Mouse (Mus musculus) MEL (cell line): ENCODE results near the gene Iscu. TPM values are rescaled to one million over a fixed set of nuclear protein-coding genes. Genes with fewer than 3 reads are reported as not detected.
A peak's percentile ranks its signal among the peaks of the same experiment; 100 is the strongest.

Experiments used
- DNase-seq: peaks from one replicate; pipeline ENCODE4 v3.0.0; 2011; ENCODE audit warnings: low read depth, low spot score
- H3K27ac ChIP-seq: 2 replicates; pipeline ENCODE4 v1.5.1; 2012; ENCODE audit warnings: low read depth, mild to moderate bottlenecking, control low read depth, low read length, moderate library complexity; ENCODE audit not compliant: control insufficient read depth
- H3K27me3 ChIP-seq, 2 experiments: fragments of 150-350 bp in 1 of 2; sonication (generic) in 1 of 2; 2 replicates each; pipeline ENCODE4 v1.6.1; 2012; ENCODE audit warnings: low read length in 2 of 2, mild to moderate bottlenecking in 2 of 2, improper control_type of control experiment in 1 of 2, moderate library complexity in 1 of 2; ENCODE audit not compliant: insufficient read depth in 2 of 2, control insufficient read depth in 1 of 2
- H3K36me3 ChIP-seq, 2 experiments: 2 replicates each; pipeline ENCODE4 v1.6.1; 2012 to 2014; ENCODE audit warnings: low read length in 2 of 2, improper control_type of control experiment in 1 of 2, inconsistent platforms in 1 of 2, mild to moderate bottlenecking in 1 of 2; ENCODE audit not compliant: insufficient read depth in 2 of 2, control insufficient read depth in 1 of 2
- H3K4me1 ChIP-seq, 2 experiments: fragments of 150-350 bp in 1 of 2; sonication (generic) in 1 of 2; 2 replicates each; pipeline ENCODE4 v1.6.1; 2012; ENCODE audit warnings: low read length in 2 of 2, improper control_type of control experiment in 1 of 2, mild to moderate bottlenecking in 1 of 2; ENCODE audit not compliant: insufficient read depth in 2 of 2, control insufficient read depth in 1 of 2
- H3K4me3 ChIP-seq, 2 experiments: fragments of 150-350 bp in 1 of 2; sonication (generic) in 1 of 2; 2 replicates each; pipeline ENCODE4 v1.5.1; 2012; ENCODE audit warnings: low read depth in 2 of 2, low read length in 2 of 2, mild to moderate bottlenecking in 2 of 2, moderate library complexity in 2 of 2, control low read depth in 1 of 2, improper control_type of control experiment in 1 of 2; ENCODE audit not compliant: control insufficient read depth in 1 of 2, insufficient read depth in 1 of 2
- H3K79me2 ChIP-seq: 2 replicates; pipeline ENCODE4 v1.6.1; 2012; ENCODE audit warnings: mild to moderate bottlenecking, low read length, moderate library complexity; ENCODE audit not compliant: control insufficient read depth, poor library complexity, insufficient read depth
- H3K9ac ChIP-seq: 2 replicates; pipeline ENCODE4 v1.6.1; 2012; ENCODE audit warnings: low read depth, mild to moderate bottlenecking, control low read depth, low read length, moderate library complexity; ENCODE audit not compliant: control insufficient read depth, poor library complexity, severe bottlenecking
- H3K9me3 ChIP-seq: fragments of 150-350 bp; sonication (generic); replicated peaks from 2 replicates; pipeline ENCODE4 v1.6.1; 2012; ENCODE audit warnings: mild to moderate bottlenecking, low read length, improper control_type of control experiment, moderate library complexity; ENCODE audit not compliant: insufficient read depth
- BHLHE40 ChIP-seq: IDR thresholded peaks from 2 replicates; pipeline ENCODE4 v1.6.1; 2012; ENCODE audit warnings: low read depth, mild to moderate bottlenecking, inconsistent platforms, low read length, improper control_type of control experiment, borderline replicate concordance
- E2F4 ChIP-seq: IDR thresholded peaks from 2 replicates; pipeline ENCODE4 v1.6.1; 2011; ENCODE audit warnings: low read depth, low read length, improper control_type of control experiment, borderline replicate concordance
- ELF1 ChIP-seq: IDR thresholded peaks from 2 replicates; pipeline ENCODE4 v1.6.1; 2014; ENCODE audit warnings: low read depth, mild to moderate bottlenecking, inconsistent platforms, low read length, improper control_type of control experiment, moderate library complexity
- KAT2A ChIP-seq: conservative IDR thresholded peaks from 2 replicates; pipeline ENCODE4 v1.6.1; 2012; ENCODE audit warnings: low read depth, low read length, improper control_type of control experiment, inconsistent platforms
- MYC ChIP-seq: IDR thresholded peaks from 2 replicates; pipeline ENCODE4 v1.6.1; 2011; ENCODE audit warnings: low read depth, mild to moderate bottlenecking, low read length, improper control_type of control experiment, moderate library complexity
- NELFE ChIP-seq: IDR thresholded peaks from 2 replicates; pipeline ENCODE4 v1.6.1; 2011; ENCODE audit warnings: low read depth, low read length, improper control_type of control experiment
- NRF1 ChIP-seq: IDR thresholded peaks from 2 replicates; pipeline ENCODE4 v1.6.1; 2014; ENCODE audit warnings: low read depth, mild to moderate bottlenecking, inconsistent platforms, low read length, improper control_type of control experiment, moderate library complexity; ENCODE audit not compliant: poor library complexity, insufficient read depth, severe bottlenecking
- POLR2AphosphoS2 ChIP-seq: IDR thresholded peaks from 2 replicates; pipeline ENCODE4 v1.6.1; 2011; ENCODE audit warnings: low read length, improper control_type of control experiment
- POLR2AphosphoS5 ChIP-seq: IDR thresholded peaks from 2 replicates; pipeline ENCODE4 v1.6.1; 2012; ENCODE audit warnings: low read depth, borderline replicate concordance, mild to moderate bottlenecking, inconsistent platforms, low read length, moderate library complexity, mixed read lengths
- TAL1 ChIP-seq: IDR thresholded peaks from 2 replicates; pipeline ENCODE4 v1.6.1; 2012; ENCODE audit warnings: mild to moderate bottlenecking, inconsistent platforms, low read length, moderate library complexity, mixed read lengths
- UBTF ChIP-seq: IDR thresholded peaks from 2 replicates; pipeline ENCODE4 v1.6.1; 2012; ENCODE audit warnings: low read depth, mild to moderate bottlenecking, inconsistent platforms, low read length, improper control_type of control experiment, moderate library complexity, borderline replicate concordance; ENCODE audit not compliant: insufficient read depth
- USF1 ChIP-seq: IDR thresholded peaks from 2 replicates; pipeline ENCODE4 v1.6.1; 2014; ENCODE audit warnings: low read depth, mild to moderate bottlenecking, inconsistent platforms, low read length, improper control_type of control experiment, moderate library complexity
- polyA plus RNA-seq, 2 experiments: library from polyadenylated mRNA; stranded (reverse) in 1 of 2; unstranded in 1 of 2; fragments of >175 nt in 1 of 2; fragments of >200 nt in 1 of 2; gene quantifications; 2 replicates each; pipeline versions ENCODE4 v1.2.1 to v1.2.4; 2012; ENCODE audit warnings: low replicate concordance in 2 of 2, low read depth in 1 of 2; ENCODE audit not compliant: insufficient read length in 2 of 2, insufficient read depth in 1 of 2, missing spikeins in 1 of 2
- total RNA-seq: library from RNA; depleted of rRNA; stranded (reverse); fragments of 300-350 nt; gene quantifications from 2 replicates; pipeline ENCODE4 v1.2.3, GENCODE M21; 2012

Iscu gene
- total and polyA plus RNA-seq, 3 experiments = 95.7 to 150 TPM; not detected in 1

DNA sequence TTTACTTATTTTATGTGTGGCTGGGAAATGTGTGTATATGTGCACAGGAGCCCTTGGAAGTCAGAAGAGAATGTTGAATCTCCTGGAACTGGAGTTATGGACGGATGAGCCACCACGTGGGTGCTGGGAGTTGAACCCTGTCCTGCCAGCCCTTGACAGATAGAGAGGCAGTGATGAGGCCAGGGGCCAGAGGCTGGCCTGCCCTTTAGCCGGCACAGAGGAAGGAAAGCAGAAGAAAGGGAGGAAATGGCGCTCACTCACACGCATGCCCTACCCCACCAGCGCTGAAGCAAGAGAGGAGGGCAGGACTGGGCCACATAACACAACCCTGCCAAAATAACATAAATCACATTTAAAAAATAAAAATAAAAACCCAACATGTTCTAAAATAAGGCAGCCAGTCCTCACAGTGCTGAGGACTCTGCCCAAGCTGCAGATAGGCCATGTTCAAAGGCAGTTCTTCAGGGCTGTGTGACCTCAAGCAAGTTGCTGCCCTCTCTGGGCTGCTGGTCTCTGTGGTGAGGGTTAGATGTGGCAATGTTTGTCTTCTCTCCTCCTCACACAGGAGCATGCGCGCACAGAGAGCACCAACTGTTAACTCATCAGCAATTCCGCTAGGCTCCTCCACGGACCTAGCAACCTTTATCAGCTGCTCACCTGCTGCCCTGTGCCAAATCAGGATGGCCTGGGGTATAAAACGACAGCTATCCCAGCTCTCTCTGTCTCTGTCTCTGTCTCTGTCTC lies 18.1 kb downstream of the Iscu start:
- TF ChIP-seq ELF1 (no peak), NRF1 (peak; percentile 39; the same call in 1 of the 2 replicates), UBTF (no peak)
- Histone ChIP-seq H3K79me2 (no peaks in the 10 kb centered on the region), H3K9ac (no peak overlapping the region), H3K4me3 (no peak overlapping the region), H3K27me3 (no peaks in the 10 kb centered on the region), H3K27ac (no peak overlapping the region), H3K36me3 (no peaks in the 10 kb centered on the region; a peak in 1 of 4 replicates), H3K4me1 (peaks cover 0 to 7% of the 10 kb centered on the region in 2 experiments; a peak in 1 of 4 replicates), H3K9me3 (no peaks in the 10 kb centered on the region)
- peak; percentile 21 for DNase-seq

DNA sequence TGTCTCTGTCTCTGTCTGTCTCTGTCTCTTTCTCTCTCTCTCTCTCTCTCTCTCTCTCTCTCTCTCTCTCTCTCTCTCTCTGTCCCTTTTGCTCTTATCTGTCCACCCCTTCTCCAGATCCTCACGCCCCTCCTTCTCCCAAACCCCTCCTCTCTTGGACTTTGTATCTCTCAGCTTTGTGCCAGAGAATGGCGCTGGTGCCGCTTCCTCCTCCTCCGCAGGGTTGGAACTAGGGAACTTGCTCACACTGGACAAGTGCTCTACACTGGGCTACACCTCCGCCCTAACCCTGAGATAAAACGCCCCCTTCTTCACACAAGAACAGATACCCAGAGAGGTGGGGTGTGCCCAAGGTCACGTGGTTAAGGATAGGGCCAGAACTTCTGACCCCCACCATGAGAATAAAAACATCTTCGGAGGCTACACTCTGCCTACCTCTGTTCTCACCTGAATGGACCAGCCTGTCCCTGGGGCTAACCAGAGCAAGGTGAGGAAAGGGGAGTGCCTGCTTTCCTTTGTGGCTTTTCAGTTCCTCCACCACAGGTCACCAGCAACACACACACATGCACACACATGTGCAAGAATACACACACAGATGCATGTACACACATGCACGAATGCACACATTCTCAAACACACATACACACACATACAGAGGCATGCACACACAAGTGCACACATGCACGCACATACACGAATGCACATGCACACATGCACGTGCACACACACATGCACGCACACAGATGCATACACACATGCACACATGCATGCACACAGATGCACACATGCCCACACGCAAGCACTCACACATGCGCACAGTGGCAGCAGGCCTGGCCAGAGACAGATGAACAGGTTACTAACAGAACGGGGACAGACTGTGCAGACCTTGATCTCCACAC lies 18.9 kb downstream of the Iscu start:
- peak; percentile 23 for DNase-seq
- no peaks in the 10 kb centered on the region for H3K27me3 ChIP-seq
- no peaks in the 10 kb centered on the region for H3K9me3 ChIP-seq
- H3K9ac ChIP-seq = no peak overlapping the region
- peaks cover 0 to 7% of the 10 kb centered on the region in 2 experiments; a peak in 1 of 4 replicates for H3K4me1 ChIP-seq
- no peak overlapping the region for H3K27ac ChIP-seq
- H3K4me3 ChIP-seq = no peak overlapping the region
- no peak for TF ChIP-seq ELF1
- TF ChIP-seq TAL1 = no peak
- TF ChIP-seq POLR2AphosphoS5 = peak; percentile 78; the same call in 1 of the 2 replicates
- TF ChIP-seq USF1 = peak; percentile 72
- TF ChIP-seq KAT2A = no peak
- H3K36me3 ChIP-seq = no peaks in the 10 kb centered on the region; a peak in 1 of 4 replicates
- H3K79me2 ChIP-seq = no peaks in the 10 kb centered on the region

DNA sequence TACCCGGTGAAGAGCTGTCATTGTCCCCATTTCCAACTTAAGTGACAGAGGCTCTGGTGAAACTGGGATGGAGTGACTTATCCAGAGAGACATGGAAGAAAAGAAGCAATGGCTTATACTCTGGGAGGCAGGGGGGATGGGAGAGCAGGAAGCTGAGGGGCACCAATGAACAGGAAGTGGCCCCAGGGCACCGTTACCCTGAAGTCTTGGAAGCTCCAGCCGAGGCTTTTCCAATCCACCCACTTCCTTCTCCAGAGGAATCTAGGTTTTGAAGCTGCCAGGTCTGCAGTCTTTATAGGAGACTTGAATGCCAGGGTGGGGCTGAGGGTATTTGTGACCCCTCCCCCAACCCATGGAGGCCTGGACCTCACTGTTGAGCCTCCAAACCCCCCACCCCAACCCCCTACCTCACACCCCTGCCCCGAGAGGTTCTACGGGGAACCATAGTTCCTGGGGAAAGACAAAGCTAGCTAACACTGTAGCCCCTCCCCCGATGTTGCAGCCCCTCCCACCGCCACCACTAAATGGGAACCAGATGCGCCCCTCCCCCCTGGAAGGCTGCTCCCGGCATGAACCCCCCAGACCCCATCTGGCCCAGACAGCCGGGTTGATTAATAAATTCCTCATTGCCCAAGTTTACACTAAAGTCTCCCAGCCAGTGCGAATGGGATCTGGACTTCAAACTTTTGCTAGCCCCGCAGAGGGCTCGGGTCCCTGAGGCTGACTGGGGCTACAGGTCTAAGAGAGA lies 24.0 kb downstream of the Iscu start:
- peaks cover 0 to 7% of the 10 kb centered on the region in 2 experiments; a peak in 1 of 4 replicates for H3K4me1 ChIP-seq

More for the DNA sequence above, 24.0 kb downstream of the Iscu start:
- no peaks in the 10 kb centered on the region for H3K79me2 ChIP-seq
- H3K36me3 ChIP-seq = no peaks in the 10 kb centered on the region
- TF ChIP-seq E2F4 = no peak
- no peak for TF ChIP-seq MYC
- TF ChIP-seq NELFE = no peak
- TF ChIP-seq POLR2AphosphoS2 = no peak
- TF ChIP-seq BHLHE40 = no peak
- TF ChIP-seq ELF1 = no peak
- TF ChIP-seq, all 39 proteins: peak for 0
- Histone ChIP-seq H3K27me3 (no peaks in the 10 kb centered on the region), H3K4me3 (no peak overlapping the region), H3K9me3 (no peaks in the 10 kb centered on the region), H3K27ac (no peak overlapping the region), H3K9ac (no peak overlapping the region)
- DNase-seq = no peak
